Mouse (Mus musculus) ES-Bruce4 (cell line): ENCODE data around the gene Inka2.

Source experiments
- CTCF ChIP-seq: IDR thresholded peaks from one replicate; pipeline ENCODE4 v1.8.1; 2011; ENCODE audit warnings: low read depth, low read length
- POLR2A ChIP-seq: IDR thresholded peaks from one replicate; pipeline ENCODE4 v1.8.1; 2011; ENCODE audit warnings: low read length; ENCODE audit not compliant: insufficient read depth

DNA sequence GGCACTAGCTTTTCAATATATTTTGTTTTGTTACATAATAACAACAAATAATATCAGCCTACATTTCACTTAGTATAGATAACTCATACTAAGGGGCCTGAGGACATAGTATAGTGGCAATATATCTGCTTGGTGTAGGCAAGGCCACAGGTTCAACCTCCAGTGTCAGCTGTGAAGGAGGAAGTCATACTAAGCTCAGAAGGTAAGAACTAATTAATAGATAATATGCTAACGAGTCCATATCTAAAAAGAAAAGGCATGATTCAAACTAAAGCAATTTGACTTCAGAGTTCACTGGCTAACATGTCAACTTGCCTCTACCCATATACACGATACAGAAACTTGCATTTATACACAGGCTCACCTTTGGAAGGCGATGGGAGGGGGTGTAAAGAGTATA, 55.7 kb downstream of the Inka2 start:
- TF ChIP-seq CTCF (no peak), POLR2A (no peak)
